Mouse (Mus musculus): ENCODE measurements around the gene Papss1. TPM values are rescaled to one million over a fixed set of nuclear protein-coding genes. Genes with fewer than 3 reads are reported as not detected.
"Not testable (repeated sequence)": the region's sequence is repeated elsewhere in the genome, so short reads cannot be mapped to it uniquely, and the experiment has no call there.

The Papss1 gene
- 66.6 and 73.3 TPM in 2 replicates for polyA plus RNA-seq (2012; rRNA removed)

DNA sequence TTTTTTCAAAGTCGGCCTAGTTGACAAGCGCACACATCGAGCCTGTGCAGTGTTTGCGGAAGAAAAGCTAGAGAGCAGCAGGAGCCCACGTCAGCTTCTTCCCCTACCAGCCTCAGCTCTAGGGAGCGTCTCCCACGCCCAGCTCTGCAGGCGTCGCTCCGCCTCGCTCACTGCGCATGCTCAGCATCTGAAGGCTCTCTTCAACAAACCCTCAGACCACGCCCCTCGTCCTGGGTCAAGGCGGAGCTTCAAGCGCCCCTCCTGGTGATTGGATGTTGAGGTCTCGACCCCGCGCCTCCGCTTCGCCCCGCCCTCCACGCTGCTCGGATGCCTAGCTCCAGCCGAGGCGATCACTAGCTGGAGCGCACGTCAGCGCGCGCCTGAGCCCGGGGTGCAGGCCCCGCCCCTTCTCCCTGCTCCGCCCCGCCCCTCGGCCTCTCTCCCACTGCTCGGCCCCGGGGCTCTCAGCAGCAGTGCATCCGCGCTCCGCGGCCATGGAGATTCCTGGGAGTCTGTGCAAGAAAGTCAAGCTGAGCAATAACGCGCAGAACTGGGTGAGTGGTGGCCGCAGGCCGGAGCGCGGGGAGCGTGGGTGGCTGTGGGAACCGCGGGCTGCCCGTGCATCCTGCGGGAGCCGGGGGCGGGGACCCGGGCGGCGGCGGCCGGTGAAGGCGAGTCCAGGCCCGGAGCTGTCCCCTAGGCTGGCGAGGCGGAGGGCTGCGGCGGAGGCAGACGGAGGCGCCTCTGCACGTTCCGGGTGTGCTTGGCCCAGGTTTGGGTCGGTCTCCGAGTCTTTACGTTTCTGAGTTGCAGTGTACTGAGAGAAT, at the start of gene Papss1:
Gene Papss1 (plus strand): TSS at position 339 of the 827 bp plus-strand sequence.
- peak; percentile 100 for DNase-seq (ENCODE audit: extremely low spot score in 1 of 2, low spot score in 1 of 2)

DNA sequence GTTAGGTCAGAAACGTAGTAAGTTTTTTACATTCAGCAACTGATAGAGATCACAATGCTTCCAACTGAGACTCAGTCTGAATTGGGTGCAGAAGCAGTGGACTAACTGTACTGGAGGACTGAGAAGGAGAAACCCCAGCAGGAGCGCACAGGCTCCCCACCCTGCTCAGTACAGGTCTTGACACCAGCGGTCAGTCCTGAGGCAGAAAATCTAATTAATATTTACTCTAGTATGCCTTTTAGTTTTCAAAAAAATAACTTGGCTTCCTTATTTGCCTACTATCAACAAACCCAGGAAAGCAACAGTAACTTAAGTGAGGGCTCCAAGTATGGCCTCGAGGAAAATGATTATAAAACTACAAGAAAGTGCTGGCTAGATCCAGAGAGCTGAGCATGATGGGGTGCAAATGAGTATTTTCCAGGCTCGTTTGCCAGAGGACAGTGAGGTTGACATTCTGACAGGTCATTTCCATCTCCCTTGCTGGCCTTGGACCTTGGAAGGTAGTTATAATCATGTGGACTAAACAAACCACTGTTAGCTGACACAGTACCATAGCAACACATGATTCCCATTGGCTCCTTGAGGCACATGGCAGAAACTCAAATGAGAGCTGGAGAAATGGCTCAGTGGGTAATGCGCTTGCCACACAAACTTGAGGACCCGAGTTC, 48.1 kb upstream of the Papss1 start:
- no peak for DNase-seq (ENCODE audit: extremely low spot score in 1 of 2, low spot score in 1 of 2)

DNA sequence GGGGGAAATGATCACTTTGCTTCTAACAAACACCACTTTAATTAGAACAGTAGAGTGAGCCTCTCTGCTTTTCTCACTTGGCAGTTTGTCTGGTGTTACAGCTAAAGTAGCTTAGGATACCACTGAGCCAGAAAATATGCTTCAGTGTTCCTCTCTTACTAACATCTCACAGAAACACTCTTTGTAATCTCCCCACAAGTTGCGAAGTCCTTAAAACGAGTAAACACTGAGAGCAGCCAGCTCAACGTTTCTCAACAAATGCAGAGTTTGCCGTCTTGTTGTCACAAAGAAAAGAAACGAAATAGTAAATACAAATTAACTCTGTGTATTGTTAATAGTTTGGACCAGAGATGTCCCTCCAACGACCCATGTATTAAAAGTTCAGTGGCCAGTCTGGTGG, 46.8 kb upstream of the Papss1 start:
- no peak for DNase-seq (ENCODE audit: extremely low spot score in 1 of 2, low spot score in 1 of 2)

DNA sequence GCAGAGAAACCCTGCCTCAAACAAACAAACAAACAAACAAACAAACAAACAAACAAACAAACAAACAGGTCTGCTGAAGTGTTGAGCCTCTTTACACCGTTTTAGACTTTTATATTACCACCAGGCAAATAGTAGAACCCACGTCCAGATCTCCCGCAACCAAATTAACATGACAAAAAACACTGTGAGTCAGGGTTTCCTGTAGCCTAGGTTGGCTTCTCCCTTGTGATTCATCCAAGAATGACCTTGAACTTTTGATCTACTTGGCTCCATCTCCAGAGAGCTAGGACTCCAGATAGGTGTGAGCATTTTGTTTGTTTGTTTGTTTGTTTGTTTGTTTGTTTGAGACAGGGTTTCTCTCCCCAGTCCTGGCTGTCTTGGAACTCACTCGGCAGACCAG, 43.4 kb upstream of the Papss1 start:
- DNase-seq (ENCODE audit: extremely low spot score in 1 of 2, low spot score in 1 of 2): no peak

DNA sequence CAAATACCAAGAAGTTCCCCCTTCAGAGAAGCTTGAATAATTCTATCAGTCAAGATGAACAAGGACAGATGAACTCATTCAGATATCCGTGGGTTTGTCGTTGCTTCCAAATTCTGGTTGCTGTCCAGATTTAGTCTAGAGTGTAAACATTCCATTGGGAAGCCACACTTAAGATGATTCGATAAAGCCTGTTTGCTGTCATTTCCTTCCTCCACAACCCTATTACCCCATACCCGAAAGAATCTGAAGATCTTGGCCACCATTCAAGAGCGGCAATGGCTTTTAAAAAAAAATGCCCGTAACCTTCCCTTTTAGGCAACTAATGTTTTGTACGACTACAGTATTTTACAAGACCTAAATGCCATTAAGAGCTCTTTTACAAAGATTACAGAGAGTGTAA, 42.3 kb upstream of the Papss1 start:
- no peak for DNase-seq (ENCODE audit: extremely low spot score in 1 of 2, low spot score in 1 of 2)

- DNase-seq (ENCODE audit: extremely low spot score in 1 of 2, low spot score in 1 of 2): no peak
Observed at GRCm38 (mm10) chr3:131523749-131524148, 40.8 kb upstream of the Papss1 start.

DNA sequence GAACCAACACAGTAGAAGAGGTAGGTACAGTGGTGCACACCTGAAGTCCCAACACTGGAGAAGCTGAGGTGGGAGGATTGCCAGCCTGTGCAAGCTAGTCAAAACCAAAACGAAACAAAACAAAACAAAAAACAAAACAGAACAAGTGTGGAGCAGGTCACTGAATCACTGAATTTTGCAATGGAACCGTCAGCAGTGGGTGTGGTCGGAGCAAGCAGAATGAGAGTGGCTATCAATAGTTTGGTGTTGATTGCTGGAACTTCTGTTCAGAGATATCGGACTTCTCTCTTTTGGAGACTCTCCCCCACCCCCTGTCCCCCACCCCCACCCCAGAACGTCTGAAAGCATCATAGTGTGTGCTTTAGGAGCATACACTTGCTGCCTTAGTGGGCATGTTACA, 40.4 kb upstream of the Papss1 start:
- DNase-seq (ENCODE audit: extremely low spot score in 1 of 2, low spot score in 1 of 2): no peak

- DNase-seq (ENCODE audit: extremely low spot score in 1 of 2, low spot score in 1 of 2): peak in 1 of 2 experiments; percentile 62
Observed at GRCm38 (mm10) chr3:131524779-131525178, 39.8 kb upstream of the Papss1 start.

GRCm38 (mm10) chr3:131525229-131525628, 39.3 kb upstream of the Papss1 start:
- no peak for DNase-seq (ENCODE audit: extremely low spot score in 1 of 2, low spot score in 1 of 2)

DNA sequence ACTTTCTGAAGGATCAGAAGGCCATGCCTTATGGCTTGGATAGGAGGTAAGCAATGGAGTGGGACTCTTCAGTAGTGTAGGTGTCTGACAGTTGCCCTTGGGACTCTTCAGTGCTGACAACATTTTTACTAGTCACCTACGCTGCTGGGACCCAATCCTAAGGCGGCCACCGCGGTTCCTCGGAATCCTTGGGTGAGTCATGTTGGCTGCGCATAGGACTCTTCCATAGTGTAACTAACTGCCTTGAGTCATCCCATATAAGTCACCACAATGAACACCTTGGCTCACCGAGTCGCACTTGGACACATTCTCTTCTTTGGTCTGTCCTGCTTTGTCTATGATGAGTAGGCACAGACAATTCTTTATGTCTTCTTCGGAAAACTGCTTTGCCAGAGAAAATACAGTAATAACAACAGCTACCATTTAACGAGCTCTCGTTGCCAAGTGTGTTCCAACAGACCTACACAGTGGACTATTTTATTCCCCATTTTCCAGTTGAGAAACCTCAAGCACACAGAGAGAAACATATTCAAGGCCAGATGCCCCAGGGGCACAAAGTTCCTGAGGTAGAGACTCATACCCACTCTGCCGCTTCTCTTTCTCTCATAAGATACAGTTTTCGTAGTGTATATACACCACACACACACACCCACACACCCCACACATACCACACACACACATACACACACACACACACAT, 23.2 kb upstream of the Papss1 start:
- DNase-seq (ENCODE audit: extremely low spot score in 1 of 2, low spot score in 1 of 2): no peak

GRCm38 (mm10) chr3:131547562-131547961, 17.0 kb upstream of the Papss1 start:
- not testable (repeated sequence) for DNase-seq (ENCODE audit: extremely low spot score in 1 of 2, low spot score in 1 of 2)

DNA sequence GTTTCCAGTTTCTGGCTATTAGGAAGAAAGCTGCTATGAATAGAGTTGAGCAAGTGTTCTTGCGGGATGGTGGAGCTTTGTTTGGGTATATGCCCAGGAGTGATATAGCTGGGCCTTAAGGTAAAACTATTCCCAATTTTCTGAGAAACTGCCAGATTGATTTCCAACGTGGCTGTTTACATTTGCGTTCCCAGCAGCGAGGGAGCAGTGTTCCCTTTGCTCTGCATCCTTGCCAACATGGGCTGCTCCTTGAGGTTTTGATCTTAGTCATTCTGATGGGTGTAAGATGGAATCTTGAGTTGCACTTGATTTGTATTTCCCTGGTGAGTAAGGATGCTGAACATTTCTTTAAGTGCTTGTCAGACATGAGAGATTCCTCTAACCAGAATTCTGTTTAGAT, 14.5 kb upstream of the Papss1 start:
- no peak for DNase-seq (ENCODE audit: extremely low spot score in 1 of 2, low spot score in 1 of 2)

DNA sequence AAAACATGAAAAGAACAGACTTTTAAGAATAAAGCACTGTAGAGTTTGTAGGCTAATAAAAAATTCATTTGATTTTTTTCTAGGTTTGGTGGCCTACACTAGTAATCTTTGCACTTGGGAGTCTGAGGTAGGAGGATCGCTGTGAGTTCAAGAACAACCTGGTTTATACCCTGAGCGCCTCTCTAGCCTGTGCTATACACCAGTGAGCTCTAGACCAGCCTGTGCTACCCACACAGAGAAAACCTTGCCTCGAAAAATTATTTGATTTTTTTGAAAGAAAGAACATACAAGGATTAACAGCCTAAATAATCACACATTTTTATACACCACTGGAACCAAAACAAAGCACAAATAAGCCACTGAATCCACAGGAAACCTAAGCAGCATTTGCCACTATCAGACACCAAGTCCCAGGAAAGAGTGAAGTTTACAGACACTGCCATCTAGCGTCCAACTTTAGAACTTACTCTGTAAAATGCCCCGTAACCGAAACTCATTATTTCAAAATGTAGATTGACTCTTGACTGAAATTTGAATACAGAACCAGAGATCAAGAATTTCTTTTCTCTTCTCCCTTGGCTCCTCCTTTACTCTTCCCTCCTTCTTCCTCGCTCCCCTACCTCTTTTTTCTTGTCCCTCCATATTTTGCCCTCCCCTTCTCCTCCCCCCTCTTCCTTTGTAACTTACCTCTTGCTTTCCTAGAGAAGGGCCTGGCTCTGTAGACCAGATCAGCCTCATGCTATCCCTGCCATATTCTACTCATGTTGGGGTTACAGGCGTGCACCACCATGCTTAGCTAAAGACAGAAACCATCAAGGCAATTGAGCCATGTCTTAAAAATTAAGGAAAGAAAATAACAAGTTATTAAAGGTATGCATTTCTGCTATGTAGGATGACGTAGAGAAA, 12.0 kb upstream of the Papss1 start:
- peak in 1 of 2 experiments; percentile 82 for DNase-seq (ENCODE audit: extremely low spot score in 1 of 2, low spot score in 1 of 2)

DNA sequence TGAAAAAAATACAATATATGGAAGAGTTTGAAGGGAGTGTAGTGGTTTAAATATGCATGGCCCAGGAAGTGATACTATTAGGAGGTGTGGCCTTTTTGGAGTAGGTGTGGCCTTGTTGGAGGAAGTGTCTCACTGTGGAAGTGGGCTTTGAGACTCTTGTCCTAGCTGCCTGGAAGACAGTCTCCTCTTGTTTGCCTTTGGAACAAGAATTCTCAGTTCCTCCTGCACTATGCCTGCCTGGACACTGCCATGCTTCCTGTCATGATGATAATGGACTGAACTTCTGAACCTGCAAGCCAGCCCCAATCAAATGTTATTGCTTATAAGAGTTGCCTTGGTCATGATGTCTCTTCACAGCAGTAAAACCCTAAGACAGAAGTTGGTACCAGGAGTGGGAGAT, 8.8 kb upstream of the Papss1 start:
- DNase-seq (ENCODE audit: extremely low spot score in 1 of 2, low spot score in 1 of 2): no peak

GRCm38 (mm10) chr3:131561591-131561990, 3.0 kb upstream of the Papss1 start:
- DNase-seq (ENCODE audit: extremely low spot score in 1 of 2, low spot score in 1 of 2): no peak

- DNase-seq (ENCODE audit: extremely low spot score in 1 of 2, low spot score in 1 of 2): no peak
Observed at GRCm38 (mm10) chr3:131565257-131565610, 666 bp downstream of the Papss1 start.

DNA sequence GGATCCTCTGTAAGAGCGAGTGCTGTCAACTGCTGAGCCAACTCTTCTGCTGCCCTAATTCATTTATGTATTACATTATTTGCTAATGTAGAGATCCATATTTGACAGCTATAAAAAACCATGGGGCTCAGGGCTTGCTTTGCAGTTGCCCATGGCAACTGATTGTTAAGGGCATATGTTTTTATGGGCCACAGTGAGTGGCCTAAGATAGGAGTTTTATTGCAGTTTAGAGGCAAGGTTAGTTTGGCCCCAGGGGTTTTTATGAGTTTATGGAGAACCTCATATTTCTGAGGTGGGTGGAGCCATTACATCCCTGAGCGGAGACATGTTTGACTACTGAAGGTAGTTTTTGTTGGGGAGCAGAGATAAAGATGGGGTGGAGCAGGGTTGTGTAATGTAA, 1.7 kb downstream of the Papss1 start:
- no peak for DNase-seq (ENCODE audit: extremely low spot score in 1 of 2, low spot score in 1 of 2)

DNA sequence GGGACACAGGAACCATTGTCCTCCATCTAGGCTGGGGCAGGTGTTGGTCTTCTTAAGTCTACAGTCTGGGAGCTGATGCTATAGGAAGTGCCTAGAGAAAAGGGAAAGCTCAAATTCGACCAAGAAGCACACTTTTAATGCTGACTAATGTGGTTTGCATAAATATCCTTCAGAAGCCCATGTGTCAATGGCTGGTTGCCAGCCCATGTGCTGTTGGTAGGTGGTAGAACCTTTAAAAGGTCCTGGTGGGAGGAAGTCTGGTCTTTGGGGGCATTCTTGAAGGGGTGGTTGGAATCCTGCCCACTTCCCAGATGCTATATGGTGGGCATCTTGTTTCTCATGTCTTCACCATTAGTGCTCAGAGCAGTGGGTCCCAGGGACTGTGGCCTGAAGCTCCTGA, 5.9 kb downstream of the Papss1 start:
- no peak for DNase-seq (ENCODE audit: extremely low spot score in 1 of 2, low spot score in 1 of 2)

- no peak for DNase-seq (ENCODE audit: extremely low spot score in 1 of 2, low spot score in 1 of 2)
Observed at GRCm38 (mm10) chr3:131573555-131573954, 9.0 kb downstream of the Papss1 start.

- no peak for DNase-seq (ENCODE audit: extremely low spot score in 1 of 2, low spot score in 1 of 2)
Observed at GRCm38 (mm10) chr3:131578434-131579104, 14.0 kb downstream of the Papss1 start.
